Mouse (Mus musculus): ENCODE results near the gene Itgbl1. TPM values are rescaled to one million over a fixed set of nuclear protein-coding genes. Genes with fewer than 3 reads are reported as not detected.
"Not testable (repeated sequence)": the region's sequence is repeated elsewhere in the genome, so short reads cannot be mapped to it uniquely, and the experiment has no call there.

Itgbl1 gene
- polyA plus RNA-seq (2012; ENCODE audit: insufficient read depth, insufficient read length, missing spikeins): not detected in 2 replicates

GRCm38 (mm10) chr14:123659921-123660385 is at the start of gene Itgbl1:
Itgbl1 (plus strand) TSS chr14:123659971.
- Histone ChIP-seq H3K4me1 (ENCODE audit: control insufficient read depth, insufficient read depth, low read length) (no peaks in the 10 kb centered on the region), H3K27ac (ENCODE audit: insufficient read depth, low read depth, low read length) (no peak within 1 kb of the TSS), H3K4me3 (ENCODE audit: insufficient read depth, low read length) (no peak within 1 kb of the TSS)
- TF ChIP-seq CTCF (IDR thresholded peaks at IDR 0.05; ENCODE audit: low read depth, low read length) (no peak), POLR2A (IDR thresholded peaks at IDR 0.05; ENCODE audit: borderline replicate concordance, low read depth, low read length) (no peak)

- Histone ChIP-seq H3K4me1 (ENCODE audit: control insufficient read depth, insufficient read depth, low read length) (no peaks in the 10 kb centered on the region), H3K27ac (ENCODE audit: insufficient read depth, low read depth, low read length) (no peak overlapping the region)
- TF ChIP-seq CTCF (IDR thresholded peaks at IDR 0.05; ENCODE audit: low read depth, low read length) (no peak), POLR2A (IDR thresholded peaks at IDR 0.05; ENCODE audit: borderline replicate concordance, low read depth, low read length) (no peak)
These were observed 36.8 kb upstream of the Itgbl1 start for GRCm38 (mm10) chr14:123622969-123623368.

DNA sequence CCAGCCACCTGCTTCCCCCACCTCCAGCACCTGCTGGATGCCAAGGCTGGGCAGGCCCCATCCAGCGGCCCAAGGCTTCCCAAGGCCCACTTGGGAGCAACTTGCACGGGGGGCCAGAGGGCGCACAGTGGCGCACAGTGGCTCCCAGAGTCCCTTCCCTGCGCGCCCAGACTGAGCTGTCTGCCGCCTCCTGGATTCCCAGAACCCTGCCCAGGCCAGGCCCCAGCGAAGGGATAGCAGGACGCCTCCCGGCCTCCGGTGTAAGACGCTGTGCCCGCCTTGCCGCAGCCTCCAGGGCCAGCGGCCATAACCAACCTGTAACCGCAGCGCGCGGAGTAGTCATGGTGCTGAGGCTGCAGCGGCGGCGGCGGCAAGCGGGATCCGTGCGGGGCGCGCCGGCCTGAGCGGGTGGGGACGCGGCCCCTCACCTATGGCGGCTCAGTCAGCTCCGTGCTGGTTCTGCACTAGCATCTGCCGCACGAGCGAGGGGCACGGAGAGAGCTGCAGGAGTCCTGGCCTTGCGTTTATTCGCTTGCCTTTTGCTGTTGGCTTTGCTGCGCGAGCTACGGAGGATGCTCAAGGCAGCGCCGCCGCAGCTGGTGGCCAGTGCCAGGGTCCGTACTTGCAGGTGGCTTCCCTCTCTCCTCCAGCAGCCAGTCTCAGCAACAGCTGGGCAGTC is 33.1 kb upstream of the Itgbl1 start, which contains the start of gene Nalcn:
Nalcn (minus strand) TSS at position 644 of the 679 bp plus-strand sequence.
- no peak within 1 kb of the TSS for H3K27ac ChIP-seq (ENCODE audit: insufficient read depth, low read depth, low read length)
- TF ChIP-seq POLR2A (IDR thresholded peaks at IDR 0.05; ENCODE audit: borderline replicate concordance, low read depth, low read length): no peak
- no peak within 1 kb of the TSS for H3K4me3 ChIP-seq (ENCODE audit: insufficient read depth, low read length)
- H3K4me1 ChIP-seq (ENCODE audit: control insufficient read depth, insufficient read depth, low read length): no peaks in the 10 kb centered on the region

More at GRCm38 (mm10) chr14:123622969-123623368, 36.8 kb upstream of the Itgbl1 start:
- H3K4me3 ChIP-seq (ENCODE audit: insufficient read depth, low read length): no peak overlapping the region

DNA sequence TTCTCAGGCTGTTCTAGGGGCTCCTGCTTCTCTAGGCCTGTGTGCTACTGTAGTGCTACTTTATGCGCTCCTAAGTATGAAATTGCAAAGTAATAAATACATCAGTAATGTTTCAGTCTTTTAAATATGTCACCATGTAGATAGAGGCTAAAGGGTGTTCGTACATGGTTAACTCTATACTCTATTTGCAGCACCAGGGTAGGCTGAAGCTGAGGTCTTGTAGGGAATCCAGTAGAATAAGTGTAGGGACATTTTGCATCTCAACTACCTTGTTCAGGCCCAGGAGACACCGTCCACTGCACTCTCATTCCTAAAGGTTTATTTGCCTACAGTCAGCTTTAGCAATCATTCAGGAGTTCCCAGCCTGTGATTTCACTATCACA is 32.6 kb upstream of the Itgbl1 start:
- TF ChIP-seq POLR2A (IDR thresholded peaks at IDR 0.05; ENCODE audit: borderline replicate concordance, low read depth, low read length) (no peak), CTCF (IDR thresholded peaks at IDR 0.05; ENCODE audit: low read depth, low read length) (no peak)
- Histone ChIP-seq H3K27ac (ENCODE audit: insufficient read depth, low read depth, low read length) (no peak overlapping the region), H3K4me1 (ENCODE audit: control insufficient read depth, insufficient read depth, low read length) (no peaks in the 10 kb centered on the region), H3K4me3 (ENCODE audit: insufficient read depth, low read length) (no peak overlapping the region)

GRCm38 (mm10) chr14:123661091-123661491 is 1.3 kb downstream of the Itgbl1 start:
- Histone ChIP-seq H3K4me1 (ENCODE audit: control insufficient read depth, insufficient read depth, low read length) (no peaks in the 10 kb centered on the region), H3K4me3 (ENCODE audit: insufficient read depth, low read length) (no peak overlapping the region), H3K27ac (ENCODE audit: insufficient read depth, low read depth, low read length) (no peak overlapping the region)
- TF ChIP-seq CTCF (IDR thresholded peaks at IDR 0.05; ENCODE audit: low read depth, low read length): 0 out of 2 replicates have a peak, but pooled peaks have one; percentile 9
- no peak for TF ChIP-seq POLR2A (IDR thresholded peaks at IDR 0.05; ENCODE audit: borderline replicate concordance, low read depth, low read length)

DNA sequence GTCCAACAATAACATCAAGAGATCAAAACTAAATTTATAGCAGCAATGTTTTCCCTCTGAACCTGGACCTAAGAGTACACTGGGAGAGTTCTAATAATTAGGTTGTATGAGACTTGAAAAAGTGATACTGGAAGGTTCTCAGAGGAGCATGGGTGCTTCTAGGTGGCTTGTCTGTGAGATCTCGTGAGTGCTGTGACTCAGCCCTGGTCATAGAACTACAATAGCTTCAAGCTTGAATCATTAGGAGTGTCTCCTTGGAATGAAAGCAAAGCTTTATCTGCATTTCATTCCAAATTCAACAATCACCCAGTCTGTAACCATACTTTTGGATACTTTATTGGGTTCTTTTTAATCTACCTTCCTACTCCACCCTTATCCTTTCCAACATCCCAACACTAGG is 2.6 kb downstream of the Itgbl1 start:
- H3K27ac ChIP-seq (ENCODE audit: insufficient read depth, low read depth, low read length): no peak overlapping the region
- H3K4me3 ChIP-seq (ENCODE audit: insufficient read depth, low read length): no peak overlapping the region
- no peak for TF ChIP-seq CTCF (IDR thresholded peaks at IDR 0.05; ENCODE audit: low read depth, low read length)
- no peak for TF ChIP-seq POLR2A (IDR thresholded peaks at IDR 0.05; ENCODE audit: borderline replicate concordance, low read depth, low read length)
- H3K4me1 ChIP-seq (ENCODE audit: control insufficient read depth, insufficient read depth, low read length): no peaks in the 10 kb centered on the region

GRCm38 (mm10) chr14:123663206-123663605 is 3.4 kb downstream of the Itgbl1 start:
- Histone ChIP-seq H3K4me1 (ENCODE audit: control insufficient read depth, insufficient read depth, low read length) (no peaks in the 10 kb centered on the region), H3K27ac (ENCODE audit: insufficient read depth, low read depth, low read length) (no peak overlapping the region), H3K4me3 (ENCODE audit: insufficient read depth, low read length) (no peak overlapping the region)
- no peak for TF ChIP-seq CTCF (IDR thresholded peaks at IDR 0.05; ENCODE audit: low read depth, low read length)
- no peak for TF ChIP-seq POLR2A (IDR thresholded peaks at IDR 0.05; ENCODE audit: borderline replicate concordance, low read depth, low read length)

DNA sequence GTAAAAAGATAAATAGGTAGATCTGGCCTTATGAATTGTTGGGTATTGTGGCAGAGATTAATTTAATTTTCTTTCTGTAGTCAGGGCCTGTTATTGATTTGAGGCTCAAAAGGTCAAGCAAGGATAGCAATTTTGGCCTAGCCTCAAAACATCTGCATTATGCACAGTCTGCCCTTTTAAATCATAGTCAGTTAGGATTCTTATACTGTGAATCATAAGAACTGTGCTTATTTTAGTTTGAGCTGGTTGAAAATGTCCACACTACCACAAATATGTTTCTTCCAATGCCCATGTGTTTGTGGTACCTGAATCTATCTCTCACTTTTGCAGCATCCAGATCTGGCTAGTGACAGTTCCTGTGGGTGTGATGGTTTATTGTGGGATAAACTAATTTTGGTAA is 4.7 kb downstream of the Itgbl1 start:
- Histone ChIP-seq H3K27ac (ENCODE audit: insufficient read depth, low read depth, low read length) (no peak overlapping the region), H3K4me1 (ENCODE audit: control insufficient read depth, insufficient read depth, low read length) (no peaks in the 10 kb centered on the region), H3K4me3 (ENCODE audit: insufficient read depth, low read length) (no peak overlapping the region)
- TF ChIP-seq CTCF (IDR thresholded peaks at IDR 0.05; ENCODE audit: low read depth, low read length): no peak
- no peak for TF ChIP-seq POLR2A (IDR thresholded peaks at IDR 0.05; ENCODE audit: borderline replicate concordance, low read depth, low read length)

GRCm38 (mm10) chr14:123671076-123671475 is 11.3 kb downstream of the Itgbl1 start:
- H3K27ac ChIP-seq (ENCODE audit: insufficient read depth, low read depth, low read length); H3K4me3 ChIP-seq (ENCODE audit: insufficient read depth, low read length); H3K4me1 ChIP-seq (ENCODE audit: control insufficient read depth, insufficient read depth, low read length): not testable (repeated sequence)

DNA sequence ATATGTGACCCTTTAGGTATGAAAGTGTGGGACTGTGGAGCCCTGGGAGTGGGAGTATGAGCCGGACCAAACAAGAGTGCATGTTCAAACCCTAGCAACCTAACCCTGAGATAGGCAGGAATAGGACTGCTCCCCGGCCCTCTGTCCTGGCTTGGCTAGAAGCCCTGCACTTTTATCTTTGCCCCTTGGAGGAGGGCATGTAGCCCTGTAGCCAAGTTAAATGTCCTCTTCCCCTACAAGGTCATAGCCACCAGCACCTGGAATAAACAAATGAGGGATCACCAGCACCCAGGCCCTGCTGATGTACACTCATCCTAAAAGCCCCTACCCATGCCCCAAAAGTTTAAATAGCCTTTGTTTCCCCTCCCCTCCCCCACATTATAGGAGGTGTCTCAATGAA is 18.3 kb downstream of the Itgbl1 start:
- Histone ChIP-seq H3K27ac (ENCODE audit: insufficient read depth, low read depth, low read length) (no peak overlapping the region), H3K4me1 (ENCODE audit: control insufficient read depth, insufficient read depth, low read length) (no peaks in the 10 kb centered on the region), H3K4me3 (ENCODE audit: insufficient read depth, low read length) (no peak overlapping the region)
- TF ChIP-seq POLR2A (IDR thresholded peaks at IDR 0.05; ENCODE audit: borderline replicate concordance, low read depth, low read length) (no peak), CTCF (IDR thresholded peaks at IDR 0.05; ENCODE audit: low read depth, low read length) (no peak)
